Mouse (Mus musculus) hematopoietic multipotent progenitor cell, adult 10-12 weeks (in vitro differentiated cells): ENCODE results near the gene Ttc26. TPM values are rescaled to one million over a fixed set of nuclear protein-coding genes. Genes with fewer than 3 reads are reported as not detected.

ENCODE experiments used
- polyA plus RNA-seq: library from polyadenylated mRNA; stranded (reverse); fragments of >175 nt; gene quantifications from 2 replicates; pipeline ENCODE4 v1.2.3, GENCODE M21; 2012; ENCODE audit warnings: low replicate concordance

The Ttc26 gene
- polyA plus RNA-seq: not detected in 2 replicates

GRCm38 (mm10) chr6:38381129-38381771 lies at the start of gene Ttc26:
Gene Ttc26 (plus strand): TSS chr6:38381469.

GRCm38 (mm10) chr6:38353811-38354722 lies 27.2 kb upstream of the Ttc26 start, which contains the start of gene Zc3hav1:
Gene Zc3hav1 (minus strand): TSS chr6:38354603.

GRCm38 (mm10) chr6:38433261-38434033 lies 52.2 kb downstream of the Ttc26 start, which contains the start of gene Ubn2:
Gene Ubn2 (plus strand): TSS chr6:38433950.

Other genes with a start within 250 kb of the Ttc26 start
- gene D630045J12Rik, start 127.5 kb upstream of the Ttc26 start, polyA plus RNA-seq: 0.07 and 0.34 TPM in 2 replicates
- 0.33 and 0.53 TPM in 2 replicates for gene Zc3hav1l, start 82.2 kb upstream of the Ttc26 start, polyA plus RNA-seq
- 37.9 and 43.0 TPM in 2 replicates for gene Zc3hav1, start 26.9 kb upstream of the Ttc26 start, polyA plus RNA-seq
- gene Ubn2, start 52.5 kb downstream of the Ttc26 start, polyA plus RNA-seq: 5.1 and 9.7 TPM in 2 replicates
- 85.6 and 120 TPM in 2 replicates for gene Fmc1, start 152.0 kb downstream of the Ttc26 start, polyA plus RNA-seq
- gene Luc7l2, start 169.9 kb downstream of the Ttc26 start, polyA plus RNA-seq: 76.8 and 157 TPM in 2 replicates